Mouse (Mus musculus) gastrocnemius, adult 8-10 months (tissue): ENCODE measurements at regions not wholly inside any gene's neighbourhood (a gene's known extent, or its start where the extent isn't known, plus 50 kb on each side); places are given as distances from the start of the nearest gene placed in this dataset.

ENCODE experiments used
- DNase-seq, 2 experiments: peaks; one replicate each; pipeline ENCODE4 v3.0.0; 2022; ENCODE audit warnings: low spot score in 2 of 2

DNA sequence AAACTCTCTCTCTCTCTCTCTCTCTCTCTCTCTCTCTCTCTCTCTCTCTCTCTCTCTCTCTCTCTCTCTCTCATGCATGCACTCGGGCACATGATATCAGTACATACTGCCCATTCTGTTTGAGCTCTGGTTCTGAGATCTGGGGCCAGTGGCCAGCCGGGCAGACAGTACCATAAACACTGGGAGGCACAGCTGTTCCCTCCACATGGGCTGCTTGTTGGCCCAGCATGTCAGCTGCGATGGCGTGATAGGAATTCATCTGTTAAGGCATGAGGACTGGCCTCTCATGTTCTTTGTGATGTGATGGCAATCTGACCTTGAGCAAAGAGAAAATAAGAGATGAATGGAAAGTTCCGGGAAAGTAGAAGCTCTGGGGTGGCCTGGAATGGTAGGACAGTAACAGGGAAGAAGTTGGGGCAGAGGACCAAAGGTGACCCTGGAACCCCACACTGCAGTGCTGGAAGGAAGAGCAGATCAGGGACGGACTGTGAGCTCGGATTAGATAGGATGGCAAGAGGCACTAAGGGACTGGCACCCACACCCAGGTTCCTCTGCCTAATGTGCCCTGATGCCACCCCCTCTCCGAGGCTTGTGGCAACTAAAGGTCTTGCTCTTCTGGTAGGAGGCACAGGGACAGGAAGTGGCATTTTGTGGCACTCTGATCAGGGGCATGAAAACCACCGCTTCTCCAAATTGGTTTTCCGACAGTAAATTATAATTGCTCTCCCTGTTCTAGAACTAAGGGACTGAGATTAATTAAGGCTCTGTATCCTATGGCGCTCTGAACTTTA lies 186.4 kb upstream of the Zmiz1 start:
- DNase-seq = no peak

DNA sequence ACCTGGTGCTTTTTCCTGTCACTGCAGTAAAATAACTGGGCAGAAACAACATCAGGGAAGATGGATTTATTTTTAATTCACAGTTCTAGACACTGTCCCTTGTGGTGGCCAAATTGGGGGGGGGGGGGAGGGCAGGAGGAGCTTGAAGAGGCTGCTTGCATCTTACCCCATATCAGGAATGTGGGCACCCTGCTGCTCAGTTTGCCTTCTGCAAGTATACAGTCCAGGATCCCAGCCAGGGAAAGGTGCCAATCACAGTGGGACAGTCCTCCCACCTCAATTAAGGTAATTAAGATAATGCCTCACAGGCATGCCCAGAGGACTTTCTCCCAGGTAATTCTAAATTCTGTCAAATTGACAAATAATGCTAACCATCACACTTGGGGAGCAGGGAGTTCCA lies 179.2 kb upstream of the Zmiz1 start:
- DNase-seq = no peak

DNA sequence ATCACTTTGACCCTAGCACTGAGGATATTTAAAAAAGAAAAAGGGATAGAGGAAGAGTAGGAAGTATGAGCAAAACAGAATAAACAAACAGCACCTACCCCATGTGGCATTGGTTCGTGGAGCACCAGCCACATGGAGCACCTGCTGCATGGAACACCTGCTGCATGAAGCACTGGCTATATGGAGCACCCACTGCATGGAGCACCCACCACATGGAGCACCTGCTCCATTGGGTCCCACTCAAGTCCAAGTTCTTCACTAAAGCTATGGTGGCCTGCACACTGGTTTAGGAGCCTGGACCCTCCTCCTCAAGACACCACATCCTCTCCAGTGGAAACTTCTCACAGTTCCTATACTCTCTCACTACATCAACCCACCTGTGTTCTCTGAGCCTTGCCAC lies 166.4 kb upstream of the Zmiz1 start:
- DNase-seq = no peak

DNA sequence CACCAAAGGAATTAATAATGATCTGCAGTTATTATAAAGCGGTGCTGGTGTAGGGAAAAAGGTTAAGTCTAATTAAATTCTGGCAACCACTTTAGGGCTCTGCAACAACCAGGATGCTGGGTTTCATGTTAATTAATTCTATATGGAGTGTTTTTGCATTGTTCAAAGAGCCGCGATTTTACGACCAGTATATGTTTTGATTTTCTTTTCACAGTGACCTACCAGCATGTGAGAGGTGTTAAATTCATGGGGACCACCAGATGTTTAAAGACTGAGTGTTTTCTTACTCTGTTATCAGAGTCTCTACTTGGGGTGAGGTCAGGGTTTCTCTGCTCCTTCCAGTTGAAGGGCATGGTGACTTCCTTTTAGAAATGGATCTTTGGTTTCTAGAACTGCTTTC lies 164.8 kb upstream of the Zmiz1 start:
- no peak for DNase-seq

DNA sequence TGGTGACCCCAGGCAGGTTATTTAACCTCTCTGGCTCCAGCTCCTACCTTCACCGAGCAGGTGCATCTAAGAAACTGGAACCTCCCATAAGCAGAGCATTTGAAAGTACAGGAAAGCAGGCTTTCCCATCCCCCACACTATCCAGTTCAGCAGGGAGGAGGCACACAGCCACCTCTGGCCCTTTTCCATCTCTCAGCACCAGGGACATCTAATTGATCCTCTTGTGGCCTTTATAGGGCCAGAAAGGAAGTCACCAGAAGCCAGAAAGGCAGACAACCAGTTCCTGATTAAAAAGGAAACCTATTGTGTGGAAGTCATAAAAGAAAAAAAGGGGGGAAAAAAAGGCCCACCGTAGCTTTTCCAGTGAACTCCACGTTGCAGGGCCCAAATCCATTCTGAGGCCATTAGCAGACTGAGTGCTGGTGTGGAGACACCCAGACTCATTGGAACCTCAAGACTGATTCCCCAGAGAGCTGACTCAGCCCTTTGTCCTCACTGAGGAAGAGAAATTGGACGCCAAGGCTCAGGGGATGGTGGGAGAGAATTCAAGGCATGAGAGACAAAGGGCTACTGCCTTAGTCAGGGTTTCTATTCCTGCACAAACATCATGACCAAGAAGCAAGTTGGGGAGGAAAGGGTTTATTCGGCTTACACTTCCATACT lies 163.2 kb upstream of the Zmiz1 start:
- no peak for DNase-seq

DNA sequence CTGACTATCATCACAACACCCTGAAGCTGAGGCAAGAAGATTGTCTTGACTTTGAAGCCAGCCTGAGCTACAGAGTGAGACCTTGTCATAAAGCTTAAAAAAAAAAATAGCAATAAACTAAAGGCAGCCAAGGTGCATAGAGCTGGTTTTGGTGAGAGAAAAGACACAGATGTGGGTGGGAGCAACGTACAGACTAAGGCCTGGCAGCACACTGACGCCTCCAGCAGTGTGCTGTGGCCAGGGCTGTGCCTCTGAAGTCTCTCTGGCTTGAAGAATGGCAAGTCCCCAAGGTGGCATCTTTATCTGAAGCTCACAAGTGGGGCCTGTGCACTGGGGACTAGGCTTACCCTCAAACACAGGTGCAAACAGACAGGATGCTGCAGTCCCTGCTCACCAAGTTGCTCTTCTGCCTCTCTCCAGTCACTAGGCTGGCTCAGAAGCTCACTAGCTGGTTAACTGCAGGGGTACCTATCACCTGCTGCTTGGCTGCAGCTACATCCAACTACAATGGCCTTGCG lies 159.3 kb upstream of the Zmiz1 start:
- no peak for DNase-seq

DNA sequence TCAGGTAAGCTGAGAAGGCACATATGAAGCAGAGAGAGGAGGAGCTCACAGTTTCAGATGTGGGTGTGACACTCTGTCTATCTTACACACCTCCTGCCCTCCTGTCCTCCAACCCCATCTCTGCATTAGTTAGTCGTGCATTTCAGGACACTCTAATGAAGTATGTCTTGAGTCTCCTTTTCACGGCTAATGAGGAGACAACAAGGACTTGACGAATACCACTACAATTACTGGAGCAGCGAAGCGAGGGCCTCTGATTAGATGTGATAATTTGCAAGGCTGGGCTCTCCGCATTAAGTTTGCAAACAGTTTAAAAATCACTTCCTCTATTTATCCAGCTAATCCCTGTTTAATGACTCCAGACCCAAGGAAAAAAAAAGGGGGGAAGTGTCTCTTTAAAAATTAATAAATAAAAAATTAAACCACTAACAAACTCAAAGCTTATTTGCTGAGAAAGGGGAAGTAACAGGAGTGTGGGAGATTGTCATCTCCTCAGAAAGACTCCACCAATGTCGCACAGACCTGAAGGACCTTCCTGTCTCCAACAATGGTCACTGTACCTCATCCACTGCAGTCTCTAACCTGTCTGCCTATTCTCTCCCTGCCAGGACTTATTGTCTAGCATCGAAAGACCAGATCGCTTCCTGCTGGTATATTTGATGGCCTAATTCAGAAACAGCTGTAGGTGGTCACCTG lies 157.5 kb upstream of the Zmiz1 start:
- no peak for DNase-seq

DNA sequence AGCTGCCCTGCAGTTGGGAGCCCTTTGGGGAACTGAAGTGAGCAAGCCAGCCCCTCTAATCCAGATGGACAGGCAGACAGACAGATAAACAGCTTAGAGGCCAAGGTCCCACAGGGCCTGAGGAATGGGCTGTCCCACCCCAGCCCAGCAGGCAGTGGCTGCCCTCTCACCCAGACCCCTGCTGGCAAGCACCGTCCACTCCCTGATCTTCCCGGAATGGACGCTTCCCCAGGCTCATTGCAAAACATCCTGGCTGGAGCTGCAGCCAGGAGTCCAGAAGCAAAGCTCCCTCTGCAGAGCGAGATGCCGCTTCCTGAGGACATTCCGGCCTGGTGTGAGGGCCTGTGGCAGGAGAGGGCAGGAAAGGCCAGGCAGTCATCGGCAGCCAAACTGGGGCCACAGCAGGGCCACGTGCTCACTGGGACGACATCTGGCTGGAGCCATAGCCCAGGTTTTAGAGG lies 154.6 kb upstream of the Zmiz1 start:
- peak; percentile 71 to 80 for DNase-seq

DNA sequence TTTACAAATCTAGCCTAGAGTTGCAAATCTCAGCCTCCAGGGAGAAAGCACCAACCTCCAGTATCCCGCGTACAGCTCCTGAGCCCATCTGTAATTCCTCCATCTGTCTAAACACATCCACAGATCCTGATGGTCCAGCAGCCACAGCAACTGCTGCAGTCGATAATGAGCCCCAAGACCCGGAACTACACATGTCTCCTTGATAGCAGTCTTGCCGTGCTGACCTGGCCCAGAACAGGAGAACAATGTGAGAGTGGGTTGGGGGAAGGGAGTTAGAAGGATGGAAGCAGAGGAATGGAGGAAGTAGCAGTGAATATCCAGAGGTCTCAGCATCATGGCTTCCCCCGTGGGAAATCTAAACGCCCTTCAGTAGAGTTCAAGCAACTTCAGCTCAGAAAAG lies 152.8 kb upstream of the Zmiz1 start:
- no peak for DNase-seq

DNA sequence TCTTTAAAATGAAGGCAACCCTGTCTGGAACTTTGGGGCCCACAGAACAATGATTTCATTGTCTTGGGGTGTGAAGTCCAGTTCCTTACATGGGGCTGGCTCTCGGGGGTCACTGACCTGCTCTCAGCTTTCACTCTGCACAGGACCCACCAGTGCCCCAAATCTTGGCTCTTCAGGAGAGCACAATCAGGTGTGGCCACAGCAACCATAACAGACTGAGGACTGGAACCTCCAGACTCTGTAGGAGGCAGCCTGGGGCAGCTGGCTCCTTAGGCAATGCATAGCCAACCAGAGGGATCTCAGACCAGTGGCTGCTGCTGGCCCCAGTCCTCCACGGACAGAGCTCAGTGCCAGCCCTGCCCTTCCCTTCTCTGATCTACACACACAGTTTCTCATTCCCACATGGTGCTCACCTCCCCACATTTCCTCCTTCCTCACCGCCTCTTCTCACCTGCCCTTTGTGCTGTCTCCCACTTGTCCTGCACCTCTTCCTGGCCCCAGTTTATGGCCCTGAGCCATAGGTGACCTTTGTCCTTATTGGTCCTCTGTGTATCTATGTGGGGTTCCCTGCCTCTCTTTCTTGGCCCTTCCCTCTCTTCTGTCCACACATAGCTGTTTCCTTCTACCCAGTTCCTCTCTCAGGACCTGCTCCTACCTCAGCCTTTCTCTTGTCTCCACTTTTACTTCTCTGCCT lies 151.9 kb upstream of the Zmiz1 start:
- DNase-seq = no peak

DNA sequence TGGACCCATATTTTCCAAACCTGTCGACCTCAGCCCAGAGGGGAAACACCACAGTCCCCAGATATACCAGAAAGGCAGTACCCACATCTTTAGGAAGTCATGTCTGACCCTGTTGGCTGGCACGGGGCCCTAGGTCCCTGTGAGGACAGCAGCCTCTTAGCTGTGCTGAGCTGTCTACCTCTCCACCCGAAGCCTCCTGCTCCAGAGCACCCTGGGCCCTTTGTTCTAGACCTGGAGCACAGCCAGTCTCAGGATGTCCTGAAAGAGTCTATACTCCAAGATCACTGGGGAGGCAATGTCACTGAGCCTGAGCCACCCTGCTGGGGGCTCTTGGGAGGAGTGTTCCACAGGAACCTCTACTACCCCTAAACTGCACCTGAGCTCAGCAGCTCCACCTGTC lies 150.9 kb upstream of the Zmiz1 start:
- DNase-seq = no peak

DNA sequence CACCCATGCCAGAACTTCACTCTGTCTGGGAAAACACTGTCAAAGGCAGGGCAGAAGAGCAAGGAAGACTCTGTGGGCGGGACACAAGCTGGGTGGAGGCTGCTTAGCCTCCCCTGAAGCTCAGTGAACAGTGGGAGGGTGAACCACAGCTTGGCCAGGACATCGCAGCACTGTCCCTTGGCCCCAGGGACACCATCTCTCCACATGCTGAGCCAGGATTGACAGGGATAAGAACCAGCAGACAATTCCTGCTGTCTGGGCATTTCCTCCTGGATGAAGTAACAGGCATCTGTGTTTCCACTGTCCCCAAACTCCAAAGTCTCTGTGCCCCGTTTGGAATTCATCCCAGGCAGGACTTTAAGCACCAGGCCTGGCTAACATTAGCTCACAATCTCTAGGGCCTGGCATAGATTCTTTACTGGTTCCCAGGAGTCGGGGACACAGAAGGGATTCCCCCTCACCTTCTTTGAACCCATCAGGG lies 148.3 kb upstream of the Zmiz1 start:
- DNase-seq = no peak

DNA sequence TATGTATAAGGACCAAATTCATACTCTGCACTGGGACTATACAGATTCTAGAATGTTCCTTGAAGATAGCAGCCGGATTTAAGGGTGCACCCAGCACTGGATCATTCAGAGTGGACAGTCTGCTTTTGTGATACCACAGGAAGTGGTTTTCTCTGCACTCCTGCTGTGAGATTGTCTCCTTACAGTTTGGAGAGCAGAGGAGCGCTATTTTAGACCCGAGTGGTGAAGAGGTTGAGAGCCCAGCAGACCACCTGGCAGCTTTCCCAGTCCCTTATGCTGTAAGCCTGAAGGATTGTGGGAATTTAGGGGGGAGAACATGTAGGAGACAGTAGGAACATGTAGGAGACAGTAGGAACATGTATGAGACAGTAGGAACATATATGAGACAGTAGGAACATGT lies 147.5 kb upstream of the Zmiz1 start:
- no peak for DNase-seq

DNA sequence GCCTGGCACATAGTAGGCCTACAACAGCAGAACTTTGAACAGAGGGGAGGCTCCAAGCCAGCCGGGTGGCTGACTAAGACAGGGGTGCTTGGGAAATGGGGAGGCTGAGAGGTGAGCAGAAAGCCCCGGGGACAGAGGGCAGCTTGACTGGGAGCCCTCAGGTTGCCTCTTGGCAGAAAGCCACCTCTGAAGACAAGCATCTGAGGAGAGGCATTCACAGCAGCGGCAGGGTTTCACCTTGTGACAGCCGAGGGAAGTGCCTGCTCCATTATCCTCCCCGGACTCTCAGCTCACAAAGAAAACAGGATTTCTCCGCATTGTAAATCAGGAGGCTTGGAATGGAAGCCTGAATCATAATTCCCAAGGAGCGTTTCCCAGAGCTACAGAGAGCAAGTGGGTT lies 146.8 kb upstream of the Zmiz1 start:
- no peak for DNase-seq

DNA sequence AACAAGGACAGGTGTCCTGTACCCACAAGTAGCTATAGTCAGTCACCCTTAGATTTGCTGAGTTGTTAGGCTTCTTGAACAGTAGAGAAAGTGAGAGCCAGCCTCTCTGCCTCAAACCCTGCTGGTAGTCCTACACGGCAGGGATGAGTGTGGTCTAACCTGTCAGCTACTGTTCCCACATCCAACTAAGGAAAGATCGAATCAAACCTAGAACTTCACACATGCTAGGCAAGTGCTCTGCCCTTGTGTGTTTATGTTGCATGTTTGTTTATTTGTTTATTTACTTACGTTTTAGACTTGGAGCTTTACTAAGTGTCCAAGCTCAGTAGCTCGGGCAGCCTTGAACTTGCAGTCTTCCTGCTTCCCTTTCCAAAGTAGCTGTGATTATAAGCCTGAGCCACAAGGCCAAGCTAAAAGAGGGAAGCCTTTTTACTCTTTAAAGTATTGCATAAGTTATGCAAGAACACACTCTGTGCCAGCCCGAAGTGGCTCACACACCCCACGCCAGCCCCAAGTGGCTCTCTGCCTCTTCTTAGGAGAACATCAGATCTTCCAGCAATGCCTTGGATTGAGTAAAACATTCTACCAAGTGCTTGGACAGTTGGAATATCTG lies 146.1 kb upstream of the Zmiz1 start:
- no peak for DNase-seq

DNA sequence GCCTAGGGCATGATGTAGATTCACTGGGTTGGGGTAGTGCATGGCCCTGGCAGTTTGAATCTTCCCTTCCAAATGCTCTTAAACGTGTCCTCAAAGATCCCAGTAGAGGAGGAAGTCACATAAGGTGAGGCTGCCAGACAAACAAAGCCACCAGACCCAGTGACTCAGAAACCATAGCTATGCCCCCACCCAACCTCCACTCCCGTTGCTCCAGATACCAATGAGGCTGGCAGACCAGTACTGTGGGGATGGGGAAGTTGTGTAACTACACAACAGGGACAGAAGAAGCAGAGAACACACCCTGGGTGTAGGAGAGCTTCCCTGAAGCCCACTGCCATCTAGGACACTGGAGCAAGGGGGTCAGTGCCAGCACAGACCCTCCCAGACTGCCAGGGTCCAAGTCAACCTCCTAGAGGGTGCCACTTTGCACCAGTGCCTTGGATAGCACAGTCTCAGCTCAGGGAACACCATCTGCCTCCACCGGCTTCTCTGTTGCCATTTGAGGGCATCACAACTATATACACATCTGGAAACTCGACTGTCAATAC lies 145.2 kb upstream of the Zmiz1 start:
- DNase-seq = no peak

DNA sequence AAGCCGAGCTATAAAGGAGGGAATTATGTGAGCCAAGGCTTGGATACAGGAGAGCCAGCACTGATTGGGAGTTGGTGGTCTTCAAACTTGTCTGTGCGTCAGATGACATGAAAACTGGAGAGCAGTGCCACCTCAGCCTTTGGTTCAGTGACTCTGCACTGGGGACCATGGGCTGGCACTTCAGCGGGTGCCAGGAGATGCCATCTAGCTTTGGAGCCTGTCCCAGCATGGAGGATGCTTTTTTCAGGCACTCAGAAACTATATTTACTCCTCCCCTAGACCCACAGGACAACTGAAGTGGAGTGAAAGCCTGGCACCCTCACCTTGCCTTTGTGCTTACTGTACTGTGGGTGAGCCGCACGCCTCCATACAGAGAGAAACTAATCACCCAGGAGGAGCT lies 142.5 kb upstream of the Zmiz1 start:
- DNase-seq = no peak

DNA sequence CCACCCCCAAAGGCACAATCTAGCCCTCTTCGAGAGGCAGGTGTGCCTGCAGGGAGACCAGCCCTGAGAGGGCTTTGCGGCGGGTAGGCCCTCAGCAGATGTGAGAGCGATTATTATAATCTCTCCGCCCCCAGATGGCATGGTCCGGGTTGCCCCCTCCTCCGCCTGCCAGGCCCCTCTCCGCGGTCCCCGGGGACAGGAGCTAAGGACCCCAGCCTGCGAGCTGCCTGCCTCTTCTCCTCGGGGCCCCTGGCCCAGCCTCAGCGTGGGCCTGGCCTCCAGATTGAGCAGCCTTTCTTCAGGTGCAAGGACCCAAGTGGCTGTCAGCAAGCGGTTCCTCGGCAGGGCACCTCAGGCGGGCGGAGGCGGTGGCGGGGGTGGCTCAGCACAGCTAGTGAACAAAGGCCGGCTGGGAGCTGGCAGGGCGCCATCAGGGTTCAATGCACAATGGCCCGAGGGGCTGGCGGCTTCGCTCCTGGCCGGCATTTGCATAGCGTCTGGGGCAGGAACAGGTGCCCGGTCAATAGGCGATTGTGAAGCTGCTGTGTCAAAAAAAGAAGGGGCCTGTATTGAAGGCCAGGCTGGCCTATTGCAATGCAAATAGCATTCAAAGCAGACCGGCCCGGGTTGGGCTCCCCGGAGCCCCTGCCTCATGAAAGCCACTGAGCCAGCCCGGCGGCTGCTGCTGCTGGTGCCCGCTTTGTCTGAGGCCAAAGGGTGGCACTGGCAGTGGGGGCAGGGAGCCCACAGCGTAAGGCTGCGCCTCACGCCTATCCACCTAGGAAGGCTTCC lies 141.1 kb upstream of the Zmiz1 start:
- DNase-seq = no peak

DNA sequence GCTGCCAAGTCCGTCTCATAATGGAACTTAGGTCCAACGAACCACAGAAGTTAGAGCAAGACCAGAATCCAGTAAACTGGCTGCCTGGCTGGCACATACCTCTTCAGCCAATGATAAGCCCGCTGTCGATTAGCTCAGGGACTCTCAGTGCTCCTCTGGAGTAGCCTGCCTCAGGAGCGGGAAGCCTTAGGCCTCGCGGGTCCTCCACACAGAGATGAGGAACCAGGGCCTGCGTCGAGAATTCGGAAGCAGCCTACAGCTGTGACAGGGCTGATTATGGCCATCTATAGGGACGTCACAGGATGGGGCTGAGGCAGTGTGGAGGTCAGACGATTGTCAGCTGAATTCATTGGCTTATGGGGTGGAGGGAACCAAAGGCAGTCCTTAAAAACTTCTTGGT lies 140.1 kb upstream of the Zmiz1 start:
- DNase-seq = no peak

DNA sequence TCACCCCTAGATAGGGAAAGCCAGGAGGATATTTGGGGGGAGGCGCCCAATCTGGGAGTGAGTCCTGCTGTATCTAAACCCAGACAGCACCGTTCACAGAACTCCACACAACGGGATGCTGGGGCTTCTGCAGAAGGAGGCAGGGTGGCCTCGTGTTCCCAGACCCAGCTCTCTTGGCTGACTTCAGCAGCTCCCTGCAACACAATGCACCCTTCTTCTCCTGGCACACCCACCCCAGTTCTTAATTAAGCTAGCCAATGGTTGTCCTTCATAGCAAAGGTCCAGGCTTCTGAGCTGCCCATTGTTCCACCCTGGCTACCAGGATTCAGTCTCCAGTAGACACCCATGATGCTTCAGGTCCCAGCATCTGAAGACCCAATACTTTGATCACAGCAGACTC lies 138.8 kb upstream of the Zmiz1 start:
- no peak for DNase-seq
